Comparison of ENCODE assay signal across 7 mouse cellular contexts in the genomic region with DNA sequence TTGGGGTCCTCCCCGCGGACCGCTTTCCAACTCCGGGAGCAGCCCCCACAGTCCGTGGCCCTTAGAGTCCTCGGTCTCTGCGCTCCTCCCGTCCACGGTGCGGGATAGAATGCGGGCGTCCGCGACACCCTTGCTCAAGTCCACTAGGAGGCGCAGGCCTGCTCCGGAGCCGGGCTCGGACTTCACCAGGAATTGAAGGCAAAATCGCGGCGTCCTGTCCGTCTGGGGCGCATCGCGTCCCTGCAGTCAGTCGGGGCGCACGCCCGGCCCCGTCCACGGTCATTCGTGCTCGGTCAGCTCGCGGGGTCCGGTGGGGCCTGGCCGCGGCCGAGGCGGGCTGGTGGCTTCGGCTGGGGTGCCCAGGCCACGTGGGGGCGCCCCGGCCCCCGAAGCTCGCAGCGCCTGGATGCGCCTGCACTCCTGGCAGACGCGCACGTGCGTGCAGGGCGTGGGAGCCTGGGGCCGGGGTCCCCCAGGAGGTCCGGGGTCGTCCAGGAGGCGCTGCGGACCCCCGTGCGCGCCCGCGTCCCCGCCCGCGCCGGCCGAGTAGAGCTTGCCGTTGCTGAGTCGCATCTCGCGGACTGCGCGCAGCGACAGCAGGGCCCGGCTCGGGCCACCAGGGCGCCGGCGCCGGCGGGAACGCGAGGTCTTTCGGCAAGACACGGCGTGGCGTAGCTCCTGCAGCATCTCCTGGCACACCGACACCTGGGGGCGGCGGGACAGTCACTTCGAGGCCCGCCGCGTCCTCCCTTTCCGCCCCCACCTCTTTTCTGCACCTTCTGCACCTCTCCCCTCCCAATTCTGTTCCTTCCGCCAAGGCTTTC. TPM values are rescaled to one million over a fixed set of nuclear protein-coding genes. Genes with fewer than 3 reads are reported as not detected.
A peak's percentile ranks its signal among the peaks of the same experiment; 100 is the strongest.
DNase-seq lines count a peak whose midpoint lies in the region; ATAC-seq and TF ChIP-seq lines count a peak whose summit lies in the region.

No protein-coding gene starts in this region.

- 2% methylated on average over 76 of the region's 97 CpGs for WGBS in heart, embryonic 14.5 days
- WGBS in liver, postnatal 0 days (ENCODE audit: insufficient replicate concordance), result 4% methylated on average over 51 of the region's 97 CpGs

- H3K27me3 ChIP-seq in heart, embryonic 14.5 days (ENCODE audit: control insufficient read depth, insufficient read depth, low read length), result peaks cover 76% of the 10 kb centered on the region
- peaks cover 65% of the 10 kb centered on the region for H3K27me3 ChIP-seq in liver, postnatal 0 days (ENCODE audit: insufficient read depth, low read length)

- peak overlapping the region; percentile 31 to 36 for H3K4me3 ChIP-seq in heart, embryonic 14.5 days (ENCODE audit: control insufficient read depth in 1 of 2, insufficient read depth in 1 of 2, low read depth in 1 of 2, low read length in 2 of 2)
- peak overlapping the region; percentile 35 for H3K4me3 ChIP-seq in liver, postnatal 0 days (ENCODE audit: low read depth, low read length)

- H3K36me3 ChIP-seq in heart, embryonic 14.5 days (ENCODE audit: control insufficient read depth, insufficient read depth, low read length), result peaks cover 17% of the 10 kb centered on the region
- no peaks in the 10 kb centered on the region for H3K36me3 ChIP-seq in liver, postnatal 0 days (replicated peaks; ENCODE audit: insufficient read depth, low read length)

- peaks cover 14 to 24% of the 10 kb centered on the region in 2 experiments; a peak in 3 of 4 replicates for H3K4me1 ChIP-seq in heart, embryonic 14.5 days (ENCODE audit: control insufficient read depth in 2 of 2, insufficient read depth in 2 of 2, low read length in 2 of 2)
- peaks cover 5% of the 10 kb centered on the region for H3K4me1 ChIP-seq in liver, postnatal 0 days (ENCODE audit: insufficient read depth)

- H3K27ac ChIP-seq in heart, embryonic 14.5 days (replicated peaks in 1 of 2; ENCODE audit: control insufficient read depth in 1 of 2, insufficient read depth in 1 of 2, low read depth in 2 of 2, low read length in 2 of 2), result no peak overlapping the region
- no peak overlapping the region for H3K27ac ChIP-seq in liver, postnatal 0 days (ENCODE audit: low read depth)

- TF ChIP-seq CTCF in liver, postnatal 0 days (IDR thresholded peaks at IDR 0.05; ENCODE audit: low read depth), result peak; percentile 66

- no peak for TF ChIP-seq EP300 in liver, postnatal 0 days (IDR thresholded peaks at IDR 0.05; ENCODE audit: low read depth)

- DNase-seq in urinary bladder, postnatal 36 days (ENCODE audit: low spot score in 2 of 2), result peak; percentile 18 to 28
- no peak for DNase-seq in urinary bladder, adult 2 months (ENCODE audit: low spot score)
- DNase-seq in cerebellum, postnatal 36 days, result peak; percentile 84 to 87
- peak; percentile 43 to 46 for DNase-seq in kidney, postnatal 25 days
- peak; percentile 62 for DNase-seq in liver, postnatal 0 days
- DNase-seq in retina, adult 2 months (ENCODE audit: low read depth, low spot score), result peak; percentile 54

- H3K9me3 ChIP-seq in heart, embryonic 14.5 days (ENCODE audit: control insufficient read depth, low read length), result no peaks in the 10 kb centered on the region
- no peaks in the 10 kb centered on the region for H3K9me3 ChIP-seq in liver, postnatal 0 days (ENCODE audit: low read length)

- peak overlapping the region; percentile 75 for H3K4me2 ChIP-seq in heart, embryonic 14.5 days (ENCODE audit: low read length)
- H3K4me2 ChIP-seq in liver, postnatal 0 days (ENCODE audit: low read depth, low read length), result peak overlapping the region; percentile 66

- H3K9ac ChIP-seq in heart, embryonic 14.5 days (ENCODE audit: low read length), result no peak overlapping the region; the same call in 1 of the 2 replicates
- no peak overlapping the region for H3K9ac ChIP-seq in liver, postnatal 0 days (replicated peaks)

- no peak for ATAC-seq in heart, embryonic 14.5 days (ENCODE audit: insufficient number of reproducible peaks, insufficient read depth, low FRiP score, low read depth)
- 0 out of 2 replicates have a peak, but pooled peaks have one; percentile 24 for ATAC-seq in liver, postnatal 0 days

RNA-seq across cellular contexts. Expression of a gene that starts 4.5 kb away (rescaled TPM):
- 0.51 and 0.93 TPM in 2 replicates for polyA plus RNA-seq in urinary bladder, adult 2 months (2012; rRNA removed)
- 0.67 and 0.76 TPM in 2 replicates for polyA plus RNA-seq in heart, embryonic 14.5 days (2014; fragmentation: Nextera tagmentation; extraction: Ambion mirVana)
- polyA plus RNA-seq in liver, postnatal 0 days (2015; fragmentation: Nextera tagmentation; extraction: Ambion mirVana), result 0.85 and 1.2 TPM in 2 replicates

RNA-seq across cellular contexts. Expression of a gene that starts 37.7 kb away (rescaled TPM):
- 367 and 429 TPM in 2 replicates for polyA plus RNA-seq in urinary bladder, adult 2 months (2012; rRNA removed)
- polyA plus RNA-seq in heart, embryonic 14.5 days (2014; fragmentation: Nextera tagmentation; extraction: Ambion mirVana), result 254 and 263 TPM in 2 replicates
- polyA plus RNA-seq in liver, postnatal 0 days (2015; fragmentation: Nextera tagmentation; extraction: Ambion mirVana), result 88.2 and 92.7 TPM in 2 replicates
